Mouse (Mus musculus) forebrain, embryonic 16.5 days (tissue): ENCODE measurements around the gene Tmem25. TPM values are rescaled to one million over a fixed set of nuclear protein-coding genes. Genes with fewer than 3 reads are reported as not detected.

ENCODE experiments used
- ATAC-seq: fragments of 200-750 bp; cut with Nextera tagmentation; 2 replicates; pipeline ENCODE4 v1.8.0; 2017; ENCODE audit warnings: mild to moderate bottlenecking, moderate library complexity
- H3K27ac ChIP-seq: fragments of 300-500 bp; sonication (generic); 2 replicates; pipeline ENCODE4 v1.5.1; 2014; ENCODE audit warnings: low read length, control low read depth
- H3K27me3 ChIP-seq: fragments of 300-500 bp; sonication (generic); replicated peaks from 2 replicates; pipeline ENCODE4 v1.6.1; 2014; ENCODE audit warnings: low read length; ENCODE audit not compliant: control insufficient read depth, insufficient read depth
- H3K36me3 ChIP-seq: fragments of 300-500 bp; sonication (generic); 2 replicates; pipeline ENCODE4 v1.6.1; 2014; ENCODE audit not compliant: control insufficient read depth, insufficient read depth
- H3K4me1 ChIP-seq: fragments of 300-500 bp; sonication (generic); replicated peaks from 2 replicates; pipeline ENCODE4 v1.6.1; 2014; ENCODE audit warnings: low read length; ENCODE audit not compliant: control insufficient read depth, insufficient read depth
- H3K4me2 ChIP-seq: fragments of 300-500 bp; sonication (generic); 2 replicates; pipeline ENCODE4 v1.6.1; 2014; ENCODE audit warnings: mild to moderate bottlenecking, low read length, control low read depth
- H3K4me3 ChIP-seq: fragments of 300-500 bp; sonication (generic); replicated peaks from 2 replicates; pipeline ENCODE4 v1.5.1; 2014; ENCODE audit warnings: mild to moderate bottlenecking, low read length, control low read depth
- H3K9ac ChIP-seq: fragments of 300-500 bp; sonication (generic); replicated peaks from 2 replicates; pipeline ENCODE4 v1.6.1; 2014; ENCODE audit warnings: low read depth, low read length, control low read depth
- H3K9me3 ChIP-seq: fragments of 300-500 bp; sonication (generic); 2 replicates; pipeline ENCODE4 v1.6.1; 2016; ENCODE audit warnings: low read length; ENCODE audit not compliant: control insufficient read depth
- WGBS: fragments of 180-500 bp; shearing (Covaris S2); extraction: QIAGEN DNeasy Blood & Tissue Kit; methylation state at CpG from one replicate; pipeline ENCODE4 v1.1.7; 2014; 5-methylcytosine and 5-hydroxymethylcytosine counted together
- polyA plus RNA-seq: library from polyadenylated mRNA; unstranded; fragments of >200 nt; fragmentation: Nextera tagmentation; extraction: Ambion mirVana; gene quantifications from 2 replicates; pipeline ENCODE4 v1.2.1, GENCODE M21; 2015

The Tmem25 gene
- polyA plus RNA-seq, 1 experiment from 2014 or later, result 10.3 TPM

DNA sequence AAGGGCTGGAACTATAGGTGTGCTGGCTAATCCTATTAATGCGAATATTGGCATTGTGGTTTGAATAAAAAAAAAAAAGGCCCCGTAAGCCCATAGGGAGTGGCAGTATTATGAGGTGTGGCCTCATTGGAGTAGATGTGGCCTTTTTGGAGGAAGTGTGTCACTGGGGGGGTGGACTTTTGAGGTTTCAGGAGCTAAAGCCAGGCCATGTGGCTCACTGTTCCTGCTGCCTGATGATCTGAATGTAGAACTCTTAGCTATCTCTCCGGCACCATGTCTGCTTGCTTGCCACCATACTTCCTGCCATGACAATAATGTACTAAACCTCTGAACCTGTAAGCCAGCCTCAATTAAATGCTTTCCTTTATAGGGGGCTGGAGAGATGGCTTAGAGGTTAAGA lies 51.8 kb downstream of the Tmem25 start:
- no peaks in the 10 kb centered on the region for H3K9me3 ChIP-seq
- peaks cover 36% of the 10 kb centered on the region for H3K36me3 ChIP-seq
- no peak overlapping the region for H3K4me3 ChIP-seq
- H3K27me3 ChIP-seq, result no peaks in the 10 kb centered on the region
- ATAC-seq, result no peak
- no peak overlapping the region for H3K9ac ChIP-seq
- 90% methylated on average over 3 of the region's 3 CpGs for WGBS
- no peak overlapping the region for H3K27ac ChIP-seq
- no peak overlapping the region for H3K4me2 ChIP-seq
- no peaks in the 10 kb centered on the region for H3K4me1 ChIP-seq

DNA sequence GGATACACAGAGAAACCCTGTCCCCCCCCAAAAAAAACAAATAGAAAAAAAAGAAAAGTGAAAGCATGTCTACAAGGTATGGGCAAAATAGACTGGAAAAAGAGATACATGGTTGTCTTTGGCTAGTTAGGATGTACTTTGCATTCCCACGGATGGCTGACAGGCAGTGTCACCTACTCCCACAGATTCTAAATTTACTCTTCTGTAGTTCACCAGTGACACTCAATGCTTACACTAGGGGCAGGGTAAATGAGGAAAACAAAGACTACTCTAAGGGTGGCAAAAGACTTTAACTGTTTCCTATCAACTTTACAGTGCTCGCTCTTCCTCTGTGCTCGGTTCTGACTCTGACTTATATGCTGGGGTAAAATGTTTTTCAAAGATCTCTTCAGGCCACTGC lies 52.4 kb downstream of the Tmem25 start:
- Histone ChIP-seq H3K9me3 (no peaks in the 10 kb centered on the region), H3K4me1 (no peaks in the 10 kb centered on the region), H3K27me3 (no peaks in the 10 kb centered on the region), H3K4me3 (no peak overlapping the region), H3K4me2 (no peak overlapping the region), H3K36me3 (peaks cover 32% of the 10 kb centered on the region), H3K27ac (no peak overlapping the region), H3K9ac (no peak overlapping the region)
- no peak for ATAC-seq
- WGBS, result 93% methylated on average over 3 of the region's 3 CpGs

DNA sequence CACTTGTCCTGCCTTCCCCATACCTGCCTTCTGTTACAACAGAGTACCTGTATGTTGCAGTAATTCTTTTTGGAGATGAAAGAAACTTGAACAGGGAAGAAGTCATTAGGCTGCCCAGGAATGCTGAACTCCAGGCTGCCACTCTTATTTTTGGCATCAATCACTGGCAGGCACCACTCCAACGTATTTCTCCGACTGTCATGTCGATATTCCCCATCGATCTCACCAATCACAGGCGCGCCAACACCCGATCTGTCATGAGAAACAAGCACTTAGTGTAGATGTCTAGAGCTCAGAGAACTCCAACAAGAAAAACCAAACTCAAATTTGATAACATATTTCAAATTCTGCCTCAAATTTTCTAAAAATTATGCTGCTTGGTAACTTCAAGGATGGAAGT lies 53.7 kb downstream of the Tmem25 start:
- Histone ChIP-seq H3K27ac (no peak overlapping the region), H3K4me2 (no peak overlapping the region), H3K9ac (no peak overlapping the region), H3K9me3 (no peaks in the 10 kb centered on the region), H3K4me1 (no peaks in the 10 kb centered on the region), H3K36me3 (peaks cover 31% of the 10 kb centered on the region), H3K27me3 (no peaks in the 10 kb centered on the region), H3K4me3 (no peak overlapping the region)
- 79% methylated on average over 7 of the region's 7 CpGs for WGBS
- ATAC-seq, result no peak

Other genes starting within 250 kb of the Tmem25 start
- not detected in 2 replicates for gene Cxcr5, start 237.4 kb downstream of the Tmem25 start, polyA plus RNA-seq
- gene Ddx6, start 194.4 kb downstream of the Tmem25 start, polyA plus RNA-seq, result 21.2 and 22.8 TPM in 2 replicates
- not detected in 2 replicates for gene Treh, start 126.1 kb downstream of the Tmem25 start, polyA plus RNA-seq
- 45.0 and 53.6 TPM in 2 replicates for gene Phldb1, start 64.1 kb downstream of the Tmem25 start, polyA plus RNA-seq
- 150 and 161 TPM in 2 replicates for gene Arcn1, start 31.5 kb downstream of the Tmem25 start, polyA plus RNA-seq
- 184 and 187 TPM in 2 replicates for gene Ift46, start 31.4 kb downstream of the Tmem25 start, polyA plus RNA-seq
- 0.41 TPM in 1 of 2 replicates, not detected in the other for gene Ttc36, start 3.8 kb upstream of the Tmem25 start, polyA plus RNA-seq
- 22.2 and 24.3 TPM in 2 replicates for gene Kmt2a, start 82.0 kb upstream of the Tmem25 start, polyA plus RNA-seq
- 638 and 661 TPM in 2 replicates for gene Atp5l, start 121.4 kb upstream of the Tmem25 start, polyA plus RNA-seq
- 38.5 and 42.7 TPM in 2 replicates for gene Ube4a, start 166.3 kb upstream of the Tmem25 start, polyA plus RNA-seq
- not detected in 2 replicates for gene Cd3g, start 181.1 kb upstream of the Tmem25 start, polyA plus RNA-seq
- gene Cd3d, start 182.5 kb upstream of the Tmem25 start, polyA plus RNA-seq, result not detected in 2 replicates
- not detected in 2 replicates for gene Cd3e, start 210.3 kb upstream of the Tmem25 start, polyA plus RNA-seq
- 0.38 and 0.96 TPM in 2 replicates for gene Mpzl2, start 240.5 kb upstream of the Tmem25 start, polyA plus RNA-seq